Mouse (Mus musculus): ENCODE measurements at regions not wholly inside any gene's neighbourhood (a gene's known extent, or its start where the extent isn't known, plus 50 kb on each side); places are given as distances from the start of the nearest gene placed in this dataset.
"Not testable (repeated sequence)": the region's sequence is repeated elsewhere in the genome, so short reads cannot be mapped to it uniquely, and the experiment has no call there.

DNA sequence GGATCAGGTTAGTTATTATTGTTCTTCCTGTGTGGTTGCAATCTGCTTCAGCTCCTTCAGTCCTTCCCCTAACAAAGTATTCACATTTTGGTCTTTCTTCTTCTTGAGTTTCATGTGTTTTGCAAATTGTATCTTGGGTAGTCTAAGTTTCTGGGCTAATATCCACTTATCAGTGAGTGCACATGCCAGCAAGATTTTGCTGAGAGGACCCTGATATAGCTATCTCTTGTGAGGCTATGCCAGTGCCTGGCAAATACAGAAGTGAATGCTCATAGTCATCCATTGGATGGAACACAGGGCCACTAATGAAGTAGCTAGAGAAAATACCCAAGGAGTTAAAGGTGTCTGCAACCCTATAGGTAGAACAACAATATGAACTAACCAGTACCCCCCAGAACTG lies 1053.0 kb upstream of the Nova1 start:
- not testable (repeated sequence) for DNase-seq (ENCODE audit: low read depth, low spot score)

DNA sequence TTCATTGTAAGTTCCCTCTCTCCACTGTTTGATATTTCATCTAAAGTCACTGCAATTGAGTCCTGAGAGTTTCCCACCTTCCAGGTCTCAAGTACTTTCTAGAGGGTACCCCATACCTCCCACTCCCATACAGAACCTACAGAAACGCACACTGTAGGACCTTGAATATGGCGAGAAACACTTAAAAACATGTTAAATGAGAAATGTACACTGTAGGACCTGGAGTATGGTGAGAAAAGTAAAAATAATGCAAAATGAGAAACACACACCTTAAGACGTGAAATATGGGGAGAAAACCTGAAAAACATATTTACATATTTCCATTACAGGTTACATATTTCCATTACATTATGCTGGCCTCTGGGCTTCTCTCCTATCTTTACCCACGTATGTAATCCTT lies 1015.1 kb upstream of the Nova1 start:
- DNase-seq (ENCODE audit: low read depth, low spot score), result peak; percentile 1
